Mouse (Mus musculus) ES-E14 (cell line): ENCODE results near the gene Robo2. TPM values are rescaled to one million over a fixed set of nuclear protein-coding genes. Genes with fewer than 3 reads are reported as not detected.
A peak's percentile ranks its signal among the peaks of the same experiment; 100 is the strongest.

Experiments
- DNase-seq: peaks from one replicate; pipeline ENCODE4 v3.0.0-alpha.2; 2013; ENCODE audit warnings: low read depth, low spot score
- H3K27ac ChIP-seq: 2 replicates; pipeline ENCODE4 v1.5.1; 2012; ENCODE audit warnings: low read depth, mild to moderate bottlenecking, low read length, moderate library complexity, mixed read lengths; ENCODE audit not compliant: poor library complexity, insufficient read depth, severe bottlenecking
- H3K36me3 ChIP-seq: 2 replicates; pipeline ENCODE4 v1.6.1; 2012; ENCODE audit warnings: mild to moderate bottlenecking, low read length, moderate library complexity, mixed read lengths; ENCODE audit not compliant: control insufficient read depth, poor library complexity, insufficient read depth, severe bottlenecking
- H3K4me1 ChIP-seq, 2 experiments: fragments of 150-350 bp in 1 of 2; sonication (generic) in 1 of 2; 2 replicates each; pipeline ENCODE4 v1.6.1; 2012; ENCODE audit warnings: low read length in 2 of 2, mild to moderate bottlenecking in 1 of 2, mixed read lengths in 1 of 2; ENCODE audit not compliant: control insufficient read depth in 2 of 2, insufficient read depth in 2 of 2, poor library complexity in 1 of 2
- H3K4me3 ChIP-seq, 2 experiments: fragments of 150-350 bp in 1 of 2; sonication (generic) in 1 of 2; 2 replicates each; pipeline ENCODE4 v1.5.1; 2012; ENCODE audit warnings: low read length in 2 of 2, low read depth in 1 of 2, mild to moderate bottlenecking in 1 of 2, mixed read lengths in 1 of 2; ENCODE audit not compliant: insufficient read depth in 1 of 2, poor library complexity in 1 of 2, severe bottlenecking in 1 of 2
- H3K9ac ChIP-seq: 2 replicates; pipeline ENCODE4 v1.6.1; 2012; ENCODE audit warnings: low read depth, mild to moderate bottlenecking, low read length, mixed read lengths; ENCODE audit not compliant: poor library complexity, insufficient read depth, severe bottlenecking
- H3K9me3 ChIP-seq: fragments of 150-350 bp; sonication (generic); 2 replicates; pipeline ENCODE4 v1.6.1; 2012; ENCODE audit warnings: low read depth, mild to moderate bottlenecking, low read length; ENCODE audit not compliant: control insufficient read depth, insufficient read depth
- CHD2 ChIP-seq: IDR thresholded peaks from 2 replicates; pipeline ENCODE4 v1.6.1; 2014; ENCODE audit warnings: mild to moderate bottlenecking, low read depth, low read length, inconsistent platforms
- HCFC1 ChIP-seq: IDR thresholded peaks from 2 replicates; pipeline ENCODE4 v1.6.1; 2012; ENCODE audit warnings: low read length, inconsistent platforms, borderline replicate concordance; ENCODE audit not compliant: insufficient read depth
- MAFK ChIP-seq: IDR thresholded peaks from 2 replicates; pipeline ENCODE4 v1.6.1; 2014; ENCODE audit warnings: mild to moderate bottlenecking, low read depth, low read length, inconsistent platforms; ENCODE audit not compliant: insufficient read depth
- ZC3H11A ChIP-seq: IDR thresholded peaks from 2 replicates; pipeline ENCODE4 v1.6.1; 2012; ENCODE audit warnings: low read depth, mild to moderate bottlenecking, inconsistent platforms, low read length, borderline replicate concordance
- ZNF384 ChIP-seq: IDR thresholded peaks from 2 replicates; pipeline ENCODE4 v1.6.1; 2012; ENCODE audit warnings: low read depth, low read length, inconsistent platforms
- in situ Hi-C, 2 experiments: fragments of 600-800 bp; cut with MboI; formaldehyde crosslinking; loops; one replicate each; pipeline ENCODE4 v1.15.1; 2025; ENCODE audit warnings: low sequenced_read_pairs in 2 of 2, inconsistent platforms in 1 of 2; ENCODE audit not compliant: unreplicated experiment in 2 of 2
- total RNA-seq: library from RNA; depleted of rRNA; stranded (reverse); fragments of 300-350 nt; gene quantifications from 2 replicates; pipeline ENCODE4 v1.2.3, GENCODE M21; 2012

The Robo2 gene
- total RNA-seq, 1 experiment, result 5.5 TPM

DNA sequence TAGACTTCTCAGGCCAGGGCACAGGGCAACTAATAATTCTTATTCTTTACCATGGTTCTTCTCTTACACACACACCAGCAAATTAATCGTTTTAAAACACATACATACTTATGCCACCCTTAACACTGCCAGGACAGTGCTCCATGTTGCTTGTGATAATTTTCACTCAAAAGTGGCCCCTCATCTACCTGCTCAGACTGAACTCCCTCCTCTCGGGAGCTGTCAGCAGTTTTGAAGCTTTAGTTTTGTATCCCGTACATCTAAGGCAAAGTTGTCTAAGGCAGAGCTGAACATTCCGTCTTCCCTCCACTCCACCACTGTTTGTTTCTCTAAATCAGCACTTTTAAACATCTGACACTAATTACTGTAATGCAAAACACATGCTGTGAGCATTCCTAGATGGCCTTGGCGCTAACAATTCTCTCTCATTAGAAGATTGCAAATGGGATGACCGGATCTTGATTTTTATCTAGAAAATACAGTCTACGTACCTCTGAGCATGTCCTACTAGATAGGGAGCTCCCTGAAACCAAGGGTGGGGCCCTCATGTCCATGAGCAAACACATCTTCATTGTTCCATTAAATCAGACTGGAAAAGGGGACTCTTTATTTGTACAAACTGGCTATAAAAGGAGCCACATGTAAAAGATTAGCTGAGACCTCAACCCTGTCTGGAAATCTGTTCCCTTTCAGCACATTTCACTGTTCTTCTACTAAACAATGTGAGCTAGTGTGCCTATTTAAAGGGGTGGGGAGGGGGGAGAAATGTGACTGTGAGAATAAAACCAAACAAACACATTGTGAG lies 318.4 kb downstream of the Robo2 start:
- Histone ChIP-seq H3K36me3 (no peaks in the 10 kb centered on the region), H3K9ac (no peak overlapping the region), H3K27ac (no peak overlapping the region), H3K9me3 (no peaks in the 10 kb centered on the region), H3K4me3 (no peak overlapping the region), H3K4me1 (no peaks in the 10 kb centered on the region)
- TF ChIP-seq MAFK (no peak), ZNF384 (no peak), ZC3H11A (no peak), CHD2 (no peak), HCFC1 (no peak)
- in situ Hi-C loops, result no loop called here
- no peak for DNase-seq

GRCm38 (mm10) chr16:74089951-74090350 lies 321.7 kb downstream of the Robo2 start:
- in situ Hi-C loops, result no loop called here
- Histone ChIP-seq H3K4me1 (no peaks in the 10 kb centered on the region), H3K36me3 (no peaks in the 10 kb centered on the region), H3K27ac (no peak overlapping the region), H3K9ac (no peak overlapping the region), H3K9me3 (no peaks in the 10 kb centered on the region), H3K4me3 (no peak overlapping the region)
- no peak for DNase-seq
- no peak for TF ChIP-seq HCFC1
- no peak for TF ChIP-seq ZC3H11A
- TF ChIP-seq MAFK, result no peak
- no peak for TF ChIP-seq CHD2
- no peak for TF ChIP-seq ZNF384

DNA sequence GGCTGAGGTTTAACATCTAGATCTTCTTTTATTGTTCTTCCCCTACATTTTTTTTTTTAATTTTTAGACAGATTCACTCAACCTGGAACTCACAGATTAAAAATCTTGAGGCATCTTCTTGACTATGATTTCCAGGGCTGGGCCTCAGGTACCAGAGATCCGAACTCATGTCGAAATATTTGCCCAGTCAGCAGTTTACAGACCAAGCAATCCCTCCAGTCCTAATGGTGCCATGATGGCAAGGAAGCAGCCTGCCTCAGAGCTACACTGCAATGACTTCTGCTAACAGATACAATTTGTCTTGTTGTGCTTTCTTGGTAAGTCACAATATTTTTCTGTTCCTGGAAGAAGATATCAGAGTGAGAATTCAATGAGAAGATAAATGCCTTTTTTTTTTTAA lies 327.4 kb downstream of the Robo2 start:
- in situ Hi-C loops, result no loop called here
- Histone ChIP-seq H3K27ac (no peak overlapping the region), H3K4me1 (no peaks in the 10 kb centered on the region), H3K9me3 (no peaks in the 10 kb centered on the region), H3K4me3 (no peak overlapping the region), H3K9ac (no peak overlapping the region), H3K36me3 (no peaks in the 10 kb centered on the region)
- TF ChIP-seq ZC3H11A (no peak), ZNF384 (no peak), CHD2 (no peak), HCFC1 (no peak), MAFK (peak; percentile 90)
- no peak for DNase-seq

- no peak overlapping the region for H3K27ac ChIP-seq
- no peak for DNase-seq
- no peaks in the 10 kb centered on the region for H3K4me1 ChIP-seq
- H3K9ac ChIP-seq, result no peak overlapping the region
- no peak overlapping the region for H3K4me3 ChIP-seq
- in situ Hi-C loops, result no loop called here
- no peak for TF ChIP-seq ZC3H11A
- no peak for TF ChIP-seq ZNF384
- TF ChIP-seq MAFK, result no peak
- no peak for TF ChIP-seq HCFC1
- TF ChIP-seq CHD2, result no peak
- no peaks in the 10 kb centered on the region for H3K36me3 ChIP-seq
- no peaks in the 10 kb centered on the region for H3K9me3 ChIP-seq
Measured at GRCm38 (mm10) chr16:74072671-74073070, 339.0 kb downstream of the Robo2 start.
